Comparison of ENCODE assay signal across 34 mouse cellular contexts in genomic region chr16:45718296-45718695, GRCm38 (mm10). TPM values are rescaled to one million over a fixed set of nuclear protein-coding genes. Genes with fewer than 3 reads are reported as not detected.
"Had no signal": no experiment of that assay in that cellular context is flagged by ENCODE, and none has a peak within 500 bp of the region (broad histone marks: within the 10 kb centered on the region; RNA-seq: fewer than 3 reads in every experiment).

No protein-coding gene starts in this region.

- H3K4me2 ChIP-seq: limb, embryonic 12.5 days; limb, embryonic 13.5 days; limb, embryonic 15.5 days; liver, embryonic 11.5 days; liver, embryonic 12.5 days; liver, embryonic 13.5 days; liver, embryonic 15.5 days; lung, embryonic 14.5 days; lung, embryonic 15.5 days; midbrain, embryonic 12.5 days; midbrain, embryonic 15.5 days; neural tube, embryonic 12.5 days had no signal

- DNase-seq: left cerebral cortex, postnatal 4 days; liver; liver, embryonic 13.5 days; liver, postnatal 0 days; lung, adult 18-20 months; lung, adult 2 months; lung, embryonic 14.5 days; lung, postnatal 10 days; lung, postnatal 14 days; lung, postnatal 36 days; lung, postnatal 4 days; midbrain, embryonic 14.5 days had no signal

- ATAC-seq: liver, embryonic 12.5 days; liver, postnatal 0 days; lung, postnatal 0 days; midbrain, embryonic 15.5 days; midbrain, embryonic 16.5 days had no signal

- H3K27me3 ChIP-seq: limb, embryonic 12.5 days; limb, embryonic 13.5 days; limb, embryonic 15.5 days; lung, embryonic 15.5 days; midbrain, embryonic 12.5 days; midbrain, embryonic 15.5 days; neural tube, embryonic 12.5 days had no signal

- H3K27ac ChIP-seq: limb, embryonic 10.5 days; limb, embryonic 12.5 days; limb, embryonic 13.5 days; limb, embryonic 15.5 days; liver, embryonic 12.5 days; liver, embryonic 13.5 days; liver, embryonic 14.5 days; liver, embryonic 15.5 days; lung, embryonic 15.5 days; macrophage; midbrain, embryonic 10.5 days; midbrain, embryonic 12.5 days; midbrain, embryonic 15.5 days; neural tube, embryonic 12.5 days had no signal

- H3K9me3 ChIP-seq: limb, embryonic 10.5 days; limb, embryonic 12.5 days; limb, embryonic 15.5 days; liver, embryonic 12.5 days; liver, embryonic 13.5 days; liver, embryonic 15.5 days; megakaryocyte, embryonic 14.5 days; midbrain, embryonic 10.5 days; midbrain, embryonic 12.5 days; midbrain, embryonic 15.5 days; neural tube, embryonic 12.5 days had no signal

- H3K9ac ChIP-seq: limb, embryonic 12.5 days; limb, embryonic 13.5 days; limb, embryonic 15.5 days; liver, embryonic 12.5 days; liver, embryonic 13.5 days; liver, embryonic 14.5 days; liver, embryonic 15.5 days; liver, postnatal 0 days; lung, embryonic 14.5 days; lung, embryonic 15.5 days; midbrain, embryonic 12.5 days; midbrain, embryonic 15.5 days; neural tube, embryonic 12.5 days had no signal

- H3K4me3 ChIP-seq: limb, embryonic 10.5 days; limb, embryonic 12.5 days; limb, embryonic 13.5 days; limb, embryonic 15.5 days; liver, embryonic 12.5 days; liver, embryonic 13.5 days; liver, embryonic 15.5 days; lung, embryonic 15.5 days; megakaryocyte, embryonic 14.5 days; midbrain, embryonic 10.5 days; midbrain, embryonic 12.5 days; midbrain, embryonic 15.5 days; myocyte; neural tube, embryonic 12.5 days had no signal

- H3K36me3 ChIP-seq: liver, embryonic 12.5 days; liver, embryonic 13.5 days; liver, embryonic 15.5 days; lung, embryonic 15.5 days had no signal

- H3K4me1 ChIP-seq: liver, embryonic 12.5 days; liver, embryonic 13.5 days; liver, embryonic 15.5 days; lung, embryonic 15.5 days had no signal

RNA-seq across cellular contexts. Expression of gene Tagln3, which starts 6.1 kb away (rescaled TPM):
- total RNA-seq: megakaryocyte progenitor cell, adult 5-6 weeks; megakaryocyte-erythroid progenitor cell, adult 5-6 weeks; monocyte, adult 5-6 weeks had no signal
- polyA plus RNA-seq: liver, postnatal 0 days had no signal

RNA-seq across cellular contexts. Expression of gene Tmprss7, which starts 24.8 kb away (rescaled TPM):
- total RNA-seq: megakaryocyte-erythroid progenitor cell, adult 5-6 weeks; monocyte, adult 5-6 weeks had no signal
- polyA plus RNA-seq: lung, embryonic 16.5 days; macrophage; myocyte had no signal
